Mouse (Mus musculus) myocyte (in vitro differentiated cells): ENCODE measurements around the gene Tmem191c. TPM values are rescaled to one million over a fixed set of nuclear protein-coding genes. Genes with fewer than 3 reads are reported as not detected.

Experiments used
- H3K27me3 ChIP-seq: one replicate; pipeline ENCODE4 v1.6.1; 2011; ENCODE audit not compliant: control insufficient read depth, insufficient read depth, insufficient read length
- H3K36me3 ChIP-seq: one replicate; pipeline ENCODE4 v1.6.1; 2011; ENCODE audit not compliant: control insufficient read depth, insufficient read depth
- H3K4me2 ChIP-seq: one replicate; pipeline ENCODE4 v1.6.1; 2011; ENCODE audit warnings: low read depth, control low read depth
- H3K4me3 ChIP-seq: one replicate; pipeline ENCODE4 v1.5.1; 2011; ENCODE audit warnings: mild to moderate bottlenecking, control low read depth, moderate library complexity
- H3K79me2 ChIP-seq: one replicate; pipeline ENCODE4 v1.6.1; 2011; ENCODE audit not compliant: control insufficient read depth, insufficient read depth
- H3ac ChIP-seq: one replicate; pipeline ENCODE4 v1.6.1; 2011; ENCODE audit not compliant: control insufficient read depth, insufficient read length
- CEBPB ChIP-seq: IDR thresholded peaks from 2 replicates; pipeline ENCODE4 v1.6.1; 2011; ENCODE audit warnings: mild to moderate bottlenecking, moderate library complexity; ENCODE audit not compliant: poor library complexity, insufficient read depth, severe bottlenecking
- E2F4 ChIP-seq: IDR thresholded peaks from one replicate; pipeline ENCODE4 v1.6.1; 2011; ENCODE audit warnings: mild to moderate bottlenecking, control low read depth, moderate library complexity; ENCODE audit not compliant: insufficient read depth
- MAX ChIP-seq: IDR thresholded peaks from one replicate; pipeline ENCODE4 v1.6.1; 2011; ENCODE audit warnings: low read depth, mild to moderate bottlenecking, control low read depth
- MYOD1 ChIP-seq, 3 experiments: IDR thresholded peaks; one replicate each; pipeline ENCODE4 v1.6.1; 2011; ENCODE audit warnings: control low read depth in 2 of 3, low read depth in 2 of 3, mild to moderate bottlenecking in 2 of 3, moderate library complexity in 1 of 3; ENCODE audit not compliant: insufficient read length in 2 of 3, control insufficient read depth in 1 of 3
- MYOG ChIP-seq, 3 experiments: IDR thresholded peaks; one replicate each; pipeline ENCODE4 v1.6.1; 2011; ENCODE audit warnings: control low read depth in 2 of 3, low read depth in 2 of 3, mild to moderate bottlenecking in 2 of 3; ENCODE audit not compliant: insufficient read length in 2 of 3, control insufficient read depth in 1 of 3, insufficient read depth in 1 of 3
- POLR2A ChIP-seq: IDR thresholded peaks from one replicate; pipeline ENCODE4 v1.6.1; 2011; ENCODE audit warnings: low read depth, mild to moderate bottlenecking, control low read depth, moderate library complexity; ENCODE audit not compliant: insufficient read length
- POLR2AphosphoS2 ChIP-seq: IDR thresholded peaks from one replicate; pipeline ENCODE4 v1.6.1; 2011; ENCODE audit warnings: low read depth, control low read depth; ENCODE audit not compliant: insufficient read length
- REST ChIP-seq: IDR thresholded peaks from one replicate; pipeline ENCODE4 v1.6.1; 2011; ENCODE audit warnings: mild to moderate bottlenecking, control low read depth, moderate library complexity; ENCODE audit not compliant: insufficient read depth, insufficient read length
- SRF ChIP-seq: IDR thresholded peaks from one replicate; pipeline ENCODE4 v1.6.1; 2011; ENCODE audit warnings: low read depth; ENCODE audit not compliant: control insufficient read depth, insufficient read length
- TCF12 ChIP-seq: IDR thresholded peaks from one replicate; pipeline ENCODE4 v1.6.1; 2011; ENCODE audit warnings: mild to moderate bottlenecking, control low read depth; ENCODE audit not compliant: poor library complexity, insufficient read depth, severe bottlenecking
- TCF3 ChIP-seq: IDR thresholded peaks from one replicate; pipeline ENCODE4 v1.6.1; 2011; ENCODE audit warnings: low read depth, control low read depth; ENCODE audit not compliant: insufficient read length
- USF1 ChIP-seq: IDR thresholded peaks from one replicate; pipeline ENCODE4 v1.6.1; 2011; ENCODE audit warnings: low read depth, mild to moderate bottlenecking, control low read depth, moderate library complexity
- polyA plus RNA-seq: library from polyadenylated mRNA; unstranded; fragments of >200 nt; fragmentation: generic; extraction: Trizol; gene quantifications from one replicate; pipeline ENCODE4 v1.2.1, GENCODE M21; 2012; ENCODE audit warnings: missing spikeins

Tmem191c gene
- polyA plus RNA-seq, 1 experiment, result 2.7 TPM

DNA sequence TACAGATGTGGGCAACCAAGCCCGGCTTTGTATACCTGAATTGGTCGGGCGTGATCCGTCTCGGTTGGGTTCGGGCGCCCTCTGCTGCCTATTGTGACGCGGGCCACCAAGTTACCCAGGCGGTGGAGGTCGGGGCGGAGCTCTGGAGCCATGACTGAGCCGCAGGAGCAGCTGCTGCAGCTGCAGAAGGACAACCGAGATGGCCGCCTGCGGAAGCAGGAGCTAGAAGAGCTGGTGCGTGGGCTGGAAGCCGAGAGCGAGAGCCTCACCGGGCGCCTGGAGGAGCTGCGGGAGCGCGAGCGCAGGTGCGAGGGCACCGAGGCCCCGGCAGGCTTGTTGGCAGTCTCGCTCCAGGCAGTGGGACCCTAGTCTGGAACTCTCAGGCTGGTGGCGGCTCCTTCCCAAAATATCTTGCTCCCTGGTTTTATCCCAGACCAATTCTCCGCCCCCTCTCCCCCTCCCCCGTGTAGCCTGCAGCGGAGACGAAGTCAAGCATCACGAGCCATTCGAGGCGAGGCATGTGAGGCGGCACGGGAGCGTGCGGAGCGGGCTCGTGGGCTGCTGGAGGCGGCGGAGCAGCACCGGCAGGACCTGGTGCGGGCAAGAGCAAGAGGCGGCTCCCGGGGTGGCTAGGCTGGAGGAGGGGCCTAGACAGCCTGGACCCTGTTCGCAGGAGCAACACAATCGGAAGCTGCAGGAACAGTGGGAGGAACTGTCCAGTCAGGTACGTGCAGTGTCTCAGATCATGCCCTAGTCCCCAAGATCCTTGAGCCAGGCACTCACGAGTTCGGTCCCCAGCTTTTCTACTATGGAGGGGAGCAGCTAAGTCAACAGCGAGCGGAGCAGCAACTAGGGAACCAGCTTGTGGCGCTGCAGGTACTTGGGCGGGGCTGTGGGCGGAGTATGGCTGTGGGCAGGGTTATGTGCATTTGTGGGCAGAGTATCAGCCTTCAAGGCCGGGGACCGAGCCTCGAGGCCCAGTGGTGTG, 581 bp downstream of the Tmem191c start:
- Histone ChIP-seq H3ac (no peak overlapping the region), H3K27me3 (no peaks in the 10 kb centered on the region), H3K4me2 (peak overlapping the region; percentile 76), H3K4me3 (peak overlapping the region; percentile 9), H3K79me2 (no peaks in the 10 kb centered on the region), H3K36me3 (no peaks in the 10 kb centered on the region)
- peak; percentile 41 for TF ChIP-seq TCF3
- TF ChIP-seq SRF, result peak; percentile 19
- TF ChIP-seq MYOG (IDR thresholded peaks at IDR 0.05; ENCODE audit: control insufficient read depth in 1 of 3, insufficient read depth in 1 of 3, insufficient read length in 2 of 3, low read depth in 2 of 3), result peak; percentile 77 to 93 (median 83)
- TF ChIP-seq MAX, result no peak
- TF ChIP-seq E2F4, result no peak
- peak in 2 of 3 experiments; percentile 88 to 91 for TF ChIP-seq MYOD1 (IDR thresholded peaks at IDR 0.05; ENCODE audit: control insufficient read depth in 1 of 3, insufficient read length in 2 of 3, low read depth in 2 of 3)
- TF ChIP-seq USF1, result no peak
- no peak for TF ChIP-seq REST
- TF ChIP-seq TCF12, result peak; percentile 58
- no peak for TF ChIP-seq POLR2A
- TF ChIP-seq POLR2AphosphoS2, result no peak
- no peak for TF ChIP-seq CEBPB

DNA sequence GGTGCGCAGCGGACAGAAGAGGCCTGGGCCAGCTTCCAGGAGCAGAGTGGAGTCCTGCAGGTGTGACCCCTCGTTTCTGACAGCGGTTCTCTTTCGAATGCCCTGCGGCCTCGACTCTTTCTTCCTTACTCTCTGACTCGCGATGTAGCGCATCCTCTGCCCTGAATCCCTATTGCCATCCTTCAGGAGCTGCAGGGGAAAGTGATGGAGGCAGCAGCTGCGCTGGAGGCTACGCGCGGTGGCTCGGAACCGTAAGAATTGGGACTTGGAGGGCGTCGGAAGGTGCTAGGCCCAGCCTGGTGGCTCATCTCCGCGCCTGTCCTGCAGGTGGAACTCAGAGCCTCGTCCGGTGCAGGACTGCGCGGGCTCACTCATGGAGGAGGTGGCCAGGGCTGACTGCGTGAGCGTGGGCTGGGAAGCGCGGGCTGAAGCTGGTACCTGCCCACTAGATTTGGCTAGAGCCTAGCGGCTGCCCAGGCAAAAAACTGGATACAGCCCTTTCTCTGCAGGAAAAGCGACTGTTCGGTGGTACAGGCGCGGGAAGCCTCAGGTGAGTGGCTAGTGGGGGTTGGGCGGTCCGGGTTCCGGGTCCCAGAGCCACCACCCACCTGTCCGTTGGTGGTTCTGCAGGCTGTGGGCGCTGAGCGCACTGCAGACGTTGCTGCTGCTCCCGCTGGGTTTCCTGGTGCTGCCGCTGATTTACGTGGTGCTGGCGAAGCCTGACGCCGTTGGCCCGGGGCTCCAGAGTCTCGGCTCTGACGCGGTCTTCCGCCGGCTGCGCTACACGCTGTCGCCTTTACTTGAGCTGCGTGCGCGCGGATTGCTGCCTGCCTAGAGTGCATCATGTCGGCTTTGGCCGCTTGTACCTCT, 1.7 kb downstream of the Tmem191c start:
- no peak overlapping the region for H3ac ChIP-seq

DNA sequence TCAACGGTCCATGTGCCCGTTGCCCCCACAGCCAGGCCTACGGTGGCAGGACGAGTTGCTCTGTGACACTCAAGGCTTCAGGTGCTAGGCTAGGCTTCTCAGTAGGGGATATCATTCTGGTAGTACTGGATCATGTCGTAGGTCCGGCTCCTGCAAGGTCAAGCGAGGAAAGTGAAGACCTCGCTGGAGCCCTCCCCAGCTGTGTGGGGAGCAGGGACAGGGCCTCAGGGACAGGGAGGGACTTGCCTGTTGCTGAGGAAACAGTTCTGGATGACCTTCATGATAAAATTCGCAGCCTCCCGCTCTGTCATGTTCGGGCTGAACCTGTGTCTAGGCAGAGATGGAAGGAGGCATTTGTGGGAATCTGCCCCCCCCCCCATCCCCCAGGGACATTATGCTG, 4.6 kb downstream of the Tmem191c start:
- H3K4me2 ChIP-seq, result no peak overlapping the region
- no peaks in the 10 kb centered on the region for H3K27me3 ChIP-seq
- no peak for TF ChIP-seq USF1
- TF ChIP-seq TCF12, result no peak
- TF ChIP-seq TCF3, result no peak
- TF ChIP-seq POLR2AphosphoS2, result no peak
- no peak for TF ChIP-seq REST
- H3K79me2 ChIP-seq, result no peaks in the 10 kb centered on the region
- H3ac ChIP-seq, result no peak overlapping the region
- H3K4me3 ChIP-seq, result no peak overlapping the region
- no peaks in the 10 kb centered on the region for H3K36me3 ChIP-seq

More for the DNA sequence above, 1.7 kb downstream of the Tmem191c start:
- Histone ChIP-seq H3K27me3 (no peaks in the 10 kb centered on the region), H3K4me2 (no peak overlapping the region), H3K36me3 (no peaks in the 10 kb centered on the region), H3K79me2 (no peaks in the 10 kb centered on the region), H3K4me3 (no peak overlapping the region)
- TF ChIP-seq USF1, result no peak
- TF ChIP-seq MYOG (IDR thresholded peaks at IDR 0.05; ENCODE audit: control insufficient read depth in 1 of 3, insufficient read depth in 1 of 3, insufficient read length in 2 of 3, low read depth in 2 of 3), result no peak
- TF ChIP-seq E2F4, result no peak
- no peak for TF ChIP-seq POLR2A
- TF ChIP-seq TCF3, result no peak
- no peak for TF ChIP-seq REST

DNA sequence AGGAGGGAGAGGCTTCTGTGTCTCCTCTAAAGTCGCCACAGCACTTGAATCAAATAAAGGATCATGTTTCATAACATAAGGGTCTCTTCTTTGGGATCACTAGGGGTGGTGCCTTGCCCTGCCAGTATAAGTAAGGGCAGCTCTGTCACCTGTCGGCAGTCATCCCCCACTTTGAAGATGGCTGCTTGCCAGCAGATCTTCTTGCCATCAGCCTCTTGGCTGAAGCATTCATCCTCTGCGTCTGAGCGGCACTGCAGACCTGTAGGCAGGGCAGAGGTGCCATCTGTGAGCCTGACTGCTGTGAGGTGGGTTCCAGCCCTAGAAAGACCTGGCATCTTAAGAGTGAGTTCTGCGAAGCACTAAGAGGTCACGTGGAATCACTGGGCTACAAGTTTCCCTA, 7.3 kb downstream of the Tmem191c start:
- no peaks in the 10 kb centered on the region for H3K79me2 ChIP-seq
- H3K36me3 ChIP-seq, result peaks cover 10% of the 10 kb centered on the region
- TF ChIP-seq REST (no peak), POLR2AphosphoS2 (no peak), E2F4 (no peak), USF1 (no peak), TCF12 (no peak), TCF3 (no peak), CEBPB (no peak), MYOD1 (IDR thresholded peaks at IDR 0.05; ENCODE audit: control insufficient read depth in 1 of 3, insufficient read length in 2 of 3, low read depth in 2 of 3) (no peak), POLR2A (no peak), SRF (no peak), MYOG (IDR thresholded peaks at IDR 0.05; ENCODE audit: control insufficient read depth in 1 of 3, insufficient read depth in 1 of 3, insufficient read length in 2 of 3, low read depth in 2 of 3) (no peak), MAX (no peak)
- no peak overlapping the region for H3K4me2 ChIP-seq
- H3ac ChIP-seq, result no peak overlapping the region
- H3K27me3 ChIP-seq, result no peaks in the 10 kb centered on the region
- H3K4me3 ChIP-seq, result no peak overlapping the region
